Mouse (Mus musculus): Measurements from ENCODE around the gene Pdlim4. TPM values are rescaled to one million over a fixed set of nuclear protein-coding genes. Genes with fewer than 3 reads are reported as not detected.

Gene Pdlim4
- total and polyA plus RNA-seq, 2 experiments from 2014 or later: 46.1 to 47.6 TPM

GRCm38 (mm10) chr11:54105011-54105410 lies 36.2 kb upstream of the Pdlim4 start:
- DNase-seq (ENCODE audit: low spot score) (no peak), ATAC-seq (no peak)
- Histone ChIP-seq H3K4me2 (ENCODE audit: low read depth, low read length) (no peak overlapping the region), H3K27me3 (ENCODE audit: insufficient read depth, low read length) (no peaks in the 10 kb centered on the region), H3K9me3 (ENCODE audit: low read length) (no peaks in the 10 kb centered on the region), H3K9ac (replicated peaks; ENCODE audit: low read length) (no peak overlapping the region), H3K4me1 (ENCODE audit: insufficient read depth, low read length) (peaks cover 27% of the 10 kb centered on the region), H3K36me3 (ENCODE audit: insufficient read depth, low read length) (no peaks in the 10 kb centered on the region), H3K4me3 (ENCODE audit: low read length) (no peak overlapping the region), H3K27ac (no peak overlapping the region)
- whole genome bisulfite sequencing: 97% methylated on average over 6 of the region's 6 CpGs
- TF ChIP-seq CTCF (IDR thresholded peaks at IDR 0.05; ENCODE audit: low read depth): no peak

- H3K4me1 ChIP-seq (ENCODE audit: insufficient read depth, low read length): peaks cover 27% of the 10 kb centered on the region
- H3K9me3 ChIP-seq (ENCODE audit: low read length): no peaks in the 10 kb centered on the region
- DNase-seq (ENCODE audit: low spot score) (no peak), ATAC-seq (no peak)
- H3K27ac ChIP-seq: no peak overlapping the region
- no peak overlapping the region for H3K9ac ChIP-seq (replicated peaks; ENCODE audit: low read length)
- no peak for TF ChIP-seq CTCF (IDR thresholded peaks at IDR 0.05; ENCODE audit: low read depth)
- no peaks in the 10 kb centered on the region for H3K27me3 ChIP-seq (ENCODE audit: insufficient read depth, low read length)
- WGBS: 62% methylated on average over 10 of the region's 10 CpGs
- H3K4me2 ChIP-seq (ENCODE audit: low read depth, low read length): no peak overlapping the region
- H3K36me3 ChIP-seq (ENCODE audit: insufficient read depth, low read length): no peaks in the 10 kb centered on the region
- H3K4me3 ChIP-seq (ENCODE audit: low read length): no peak overlapping the region
These were observed 34.1 kb upstream of the Pdlim4 start for GRCm38 (mm10) chr11:54102706-54103449.

GRCm38 (mm10) chr11:54101701-54102100 lies 32.9 kb upstream of the Pdlim4 start:
- no peaks in the 10 kb centered on the region for H3K9me3 ChIP-seq (ENCODE audit: low read length)
- H3K36me3 ChIP-seq (ENCODE audit: insufficient read depth, low read length): no peaks in the 10 kb centered on the region
- H3K4me3 ChIP-seq (ENCODE audit: low read length): peak overlapping the region; percentile 57
- H3K9ac ChIP-seq (replicated peaks; ENCODE audit: low read length): peak overlapping the region; percentile 68; the same call in 1 of the 2 replicates
- no peak for TF ChIP-seq CTCF (IDR thresholded peaks at IDR 0.05; ENCODE audit: low read depth)
- peaks cover 18% of the 10 kb centered on the region for H3K4me1 ChIP-seq (ENCODE audit: insufficient read depth, low read length)
- WGBS: 81% methylated on average over 9 of the region's 9 CpGs
- H3K27me3 ChIP-seq (ENCODE audit: insufficient read depth, low read length): no peaks in the 10 kb centered on the region
- peak overlapping the region; percentile 98 for H3K4me2 ChIP-seq (ENCODE audit: low read depth, low read length)
- ATAC-seq (no peak), DNase-seq (ENCODE audit: low spot score) (no peak)
- no peak overlapping the region for H3K27ac ChIP-seq

- H3K9me3 ChIP-seq (ENCODE audit: low read length): no peaks in the 10 kb centered on the region
These were observed 32.1 kb upstream of the Pdlim4 start for GRCm38 (mm10) chr11:54100692-54101591.

GRCm38 (mm10) chr11:54100045-54100691 lies 31.4 kb upstream of the Pdlim4 start, which contains the start of gene P4ha2:
TSS of gene P4ha2 (plus strand) at chr11:54100095.
- Histone ChIP-seq H3K4me3 (ENCODE audit: low read length) (peak within 1 kb of the TSS; percentile 57), H3K27ac (peak within 1 kb of the TSS; percentile 8; the same call in 1 of the 2 replicates), H3K4me2 (ENCODE audit: low read depth, low read length) (peak within 1 kb of the TSS; percentile 98), H3K9ac (replicated peaks; ENCODE audit: low read length) (peak within 1 kb of the TSS; percentile 68), H3K27me3 (ENCODE audit: insufficient read depth, low read length) (no peaks in the 10 kb centered on the region), H3K9me3 (ENCODE audit: low read length) (no peaks in the 10 kb centered on the region), H3K36me3 (ENCODE audit: insufficient read depth, low read length) (no peaks in the 10 kb centered on the region), H3K4me1 (ENCODE audit: insufficient read depth, low read length) (peaks cover 12% of the 10 kb centered on the region; the same call in 1 of the 2 replicates)
- ATAC-seq (peak; percentile 48), DNase-seq (ENCODE audit: low spot score) (peak; percentile 21)
- no peak for TF ChIP-seq CTCF (IDR thresholded peaks at IDR 0.05; ENCODE audit: low read depth)
- WGBS: 39% methylated on average over 10 of the region's 10 CpGs

More at GRCm38 (mm10) chr11:54100692-54101591, 32.1 kb upstream of the Pdlim4 start:
- no peak for TF ChIP-seq CTCF (IDR thresholded peaks at IDR 0.05; ENCODE audit: low read depth)
- H3K4me1 ChIP-seq (ENCODE audit: insufficient read depth, low read length): peaks cover 12% of the 10 kb centered on the region; the same call in 1 of the 2 replicates
- no peaks in the 10 kb centered on the region for H3K27me3 ChIP-seq (ENCODE audit: insufficient read depth, low read length)
- peak overlapping the region; percentile 8; the same call in 1 of the 2 replicates for H3K27ac ChIP-seq
- H3K4me2 ChIP-seq (ENCODE audit: low read depth, low read length): peak overlapping the region; percentile 98
- H3K36me3 ChIP-seq (ENCODE audit: insufficient read depth, low read length): no peaks in the 10 kb centered on the region
- peak; percentile 82 for ATAC-seq
- under 1% methylated on average over 79 of the region's 83 CpGs for WGBS
- peak; percentile 78 for DNase-seq (ENCODE audit: low spot score)
- H3K9ac ChIP-seq (replicated peaks; ENCODE audit: low read length): peak overlapping the region; percentile 68
- H3K4me3 ChIP-seq (ENCODE audit: low read length): peak overlapping the region; percentile 57

GRCm38 (mm10) chr11:54093000-54093399 lies 24.2 kb upstream of the Pdlim4 start:
- H3K9ac ChIP-seq (replicated peaks; ENCODE audit: low read length): no peak overlapping the region
- H3K36me3 ChIP-seq (ENCODE audit: insufficient read depth, low read length): no peaks in the 10 kb centered on the region
- peak; percentile 83 for TF ChIP-seq CTCF (IDR thresholded peaks at IDR 0.05; ENCODE audit: low read depth)
- 7% methylated on average over 3 of the region's 3 CpGs for WGBS
- H3K9me3 ChIP-seq (ENCODE audit: low read length): no peaks in the 10 kb centered on the region
- no peaks in the 10 kb centered on the region for H3K4me1 ChIP-seq (ENCODE audit: insufficient read depth, low read length)
- ATAC-seq: 0 out of 2 replicates have a peak, but pooled peaks have one; percentile 10
- H3K27me3 ChIP-seq (ENCODE audit: insufficient read depth, low read length): no peaks in the 10 kb centered on the region
- peak; percentile 77 for DNase-seq (ENCODE audit: low spot score)
- H3K27ac ChIP-seq: no peak overlapping the region
- H3K4me3 ChIP-seq (ENCODE audit: low read length): no peak overlapping the region
- no peak overlapping the region for H3K4me2 ChIP-seq (ENCODE audit: low read depth, low read length)
